Mouse (Mus musculus) CH12.LX (cell line): ENCODE measurements at regions not wholly inside any gene's neighbourhood (a gene's known extent, or its start where the extent isn't known, plus 50 kb on each side); places are given as distances from the start of the nearest gene placed in this dataset.

Experiments used
- DNase-seq: peaks from one replicate; pipeline ENCODE4 v3.0.0-alpha.2; 2013; ENCODE audit errors: extremely low read depth
- H3K27ac ChIP-seq: 2 replicates; pipeline ENCODE4 v1.5.1; 2012; ENCODE audit warnings: low read depth, mild to moderate bottlenecking, control low read depth, moderate library complexity; ENCODE audit not compliant: insufficient read depth
- H3K27me3 ChIP-seq: replicated peaks from 2 replicates; pipeline ENCODE3; 2012; ENCODE audit warnings: inconsistent platforms
- H3K36me3 ChIP-seq, 2 experiments: replicated peaks in 1 of 2; 2 replicates each; pipeline versions ENCODE3 to v1.6.1; 2012; ENCODE audit warnings: inconsistent platforms in 1 of 2, low read length in 1 of 2, mild to moderate bottlenecking in 1 of 2, mixed read lengths in 1 of 2, moderate library complexity in 1 of 2; ENCODE audit not compliant: control insufficient read depth in 1 of 2, insufficient read depth in 1 of 2
- H3K4me1 ChIP-seq, 2 experiments: 2 replicates each; pipeline ENCODE4 v1.6.1; 2012; ENCODE audit warnings: inconsistent platforms in 1 of 2, moderate library complexity in 1 of 2; ENCODE audit not compliant: insufficient read depth in 2 of 2, control insufficient read depth in 1 of 2
- H3K4me2 ChIP-seq: 2 replicates; pipeline ENCODE4 v1.6.1; 2012; ENCODE audit warnings: low read depth, mild to moderate bottlenecking, control low read depth; ENCODE audit not compliant: poor library complexity, insufficient read depth, severe bottlenecking
- H3K4me3 ChIP-seq, 3 experiments: fragments of 150-350 bp in 1 of 3; sonication (generic) in 1 of 3; replicated peaks in 1 of 3; 2 replicates each; pipeline versions ENCODE3 to v1.5.1; 2011 to 2012; ENCODE audit warnings: low read depth in 2 of 3, low read length in 2 of 3, mild to moderate bottlenecking in 2 of 3, moderate library complexity in 2 of 3, control low read depth in 1 of 3, improper control_type of control experiment in 1 of 3, inconsistent platforms in 1 of 3, mixed read lengths in 1 of 3; ENCODE audit not compliant: poor library complexity in 1 of 3
- H3K79me2 ChIP-seq: replicated peaks from 2 replicates; pipeline ENCODE4 v1.6.1; 2012; ENCODE audit warnings: mild to moderate bottlenecking, moderate library complexity; ENCODE audit not compliant: control insufficient read depth, poor library complexity, insufficient read depth, severe bottlenecking; ENCODE audit errors: extremely low read depth
- H3K9ac ChIP-seq: 2 replicates; pipeline ENCODE4 v1.6.1; 2012; ENCODE audit warnings: low read depth, mild to moderate bottlenecking, control low read depth, moderate library complexity; ENCODE audit not compliant: insufficient read depth
- H3K9me3 ChIP-seq: replicated peaks from 2 replicates; pipeline ENCODE3; 2012; ENCODE audit warnings: low read length, inconsistent platforms, mixed read lengths
- BHLHE40 ChIP-seq: IDR thresholded peaks from 2 replicates; pipeline ENCODE4 v1.6.1; 2011; ENCODE audit warnings: mild to moderate bottlenecking, low read depth, low read length, improper control_type of control experiment
- CHD1 ChIP-seq: IDR thresholded peaks from 2 replicates; pipeline ENCODE4 v1.6.1; 2012; ENCODE audit warnings: low read depth, low read length, improper control_type of control experiment, inconsistent platforms
- E2F4 ChIP-seq: IDR thresholded peaks from 2 replicates; pipeline ENCODE4 v1.6.1; 2011; ENCODE audit warnings: low read depth, low read length, improper control_type of control experiment; ENCODE audit not compliant: insufficient replicate concordance
- ELF1 ChIP-seq: IDR thresholded peaks from 2 replicates; pipeline ENCODE4 v1.6.1; 2014; ENCODE audit warnings: low read depth, mild to moderate bottlenecking, inconsistent platforms, low read length, improper control_type of control experiment
- GABPA ChIP-seq: IDR thresholded peaks from 2 replicates; pipeline ENCODE4 v1.6.1; 2012; ENCODE audit warnings: low read depth, low read length, improper control_type of control experiment, inconsistent platforms; ENCODE audit not compliant: insufficient replicate concordance
- HCFC1 ChIP-seq: IDR thresholded peaks from 2 replicates; pipeline ENCODE4 v1.6.1; 2012; ENCODE audit warnings: low read depth, mild to moderate bottlenecking, inconsistent platforms, low read length, improper control_type of control experiment
- JUN ChIP-seq: IDR thresholded peaks from 2 replicates; pipeline ENCODE4 v1.6.1; 2011; ENCODE audit warnings: low read depth, mild to moderate bottlenecking, low read length, improper control_type of control experiment, moderate library complexity; ENCODE audit not compliant: insufficient read depth
- MAFK ChIP-seq: IDR thresholded peaks from 2 replicates; pipeline ENCODE4 v1.6.1; 2011; ENCODE audit warnings: low read length, improper control_type of control experiment; ENCODE audit not compliant: insufficient replicate concordance
- MEF2A ChIP-seq: IDR thresholded peaks from 2 replicates; pipeline ENCODE4 v1.6.1; 2014; ENCODE audit warnings: low read depth, mild to moderate bottlenecking, inconsistent platforms, low read length, improper control_type of control experiment, borderline replicate concordance
- MYC ChIP-seq: IDR thresholded peaks from 2 replicates; pipeline ENCODE4 v1.6.1; 2011; ENCODE audit warnings: low read depth, mild to moderate bottlenecking, improper control_type of control experiment, low read length
- NELFE ChIP-seq: IDR thresholded peaks from 2 replicates; pipeline ENCODE4 v1.6.1; 2011; ENCODE audit warnings: low read depth, low read length, improper control_type of control experiment
- NRF1 ChIP-seq: IDR thresholded peaks from 2 replicates; pipeline ENCODE4 v1.6.1; 2014; ENCODE audit warnings: low read depth, mild to moderate bottlenecking, inconsistent platforms, low read length, improper control_type of control experiment, moderate library complexity
- PAX5 ChIP-seq: IDR thresholded peaks from 2 replicates; pipeline ENCODE4 v1.6.1; 2012; ENCODE audit warnings: low read length, inconsistent platforms, mixed read lengths
- POLR2A ChIP-seq: IDR thresholded peaks from 2 replicates; pipeline ENCODE4 v1.6.1; 2011; ENCODE audit warnings: low read depth, mild to moderate bottlenecking, improper control_type of control experiment, low read length
- RAD21 ChIP-seq: IDR thresholded peaks from 2 replicates; pipeline ENCODE4 v1.6.1; 2011; ENCODE audit warnings: low read depth, mild to moderate bottlenecking, low read length, improper control_type of control experiment, moderate library complexity
- RCOR1 ChIP-seq: conservative IDR thresholded peaks from 2 replicates; pipeline ENCODE4 v1.6.1; 2012; ENCODE audit warnings: low read depth, mild to moderate bottlenecking, inconsistent platforms, low read length, improper control_type of control experiment
- SMC3 ChIP-seq: IDR thresholded peaks from 2 replicates; pipeline ENCODE4 v1.6.1; 2011; ENCODE audit warnings: low read depth, low read length, improper control_type of control experiment
- USF1 ChIP-seq: IDR thresholded peaks from 2 replicates; pipeline ENCODE4 v1.6.1; 2014; ENCODE audit warnings: low read depth, mild to moderate bottlenecking, inconsistent platforms, low read length, improper control_type of control experiment
- USF2 ChIP-seq: conservative IDR thresholded peaks from 2 replicates; pipeline ENCODE4 v1.6.1; 2011; ENCODE audit warnings: low read depth, low read length, improper control_type of control experiment
- ZC3H11A ChIP-seq: IDR thresholded peaks from 2 replicates; pipeline ENCODE4 v1.6.1; 2012; ENCODE audit warnings: low read depth, mild to moderate bottlenecking, inconsistent platforms, low read length, improper control_type of control experiment
- ZMIZ1 ChIP-seq: IDR thresholded peaks from 2 replicates; pipeline ENCODE4 v1.6.1; 2012; ENCODE audit warnings: low read depth, mild to moderate bottlenecking, inconsistent platforms, low read length, improper control_type of control experiment
- dilution Hi-C: fragments of 300-500 bp; cut with MboI; formaldehyde crosslinking; loops from 2 replicates; pipeline ENCODE4 v1.14.3; 2020; ENCODE audit warnings: low sequenced_read_pairs; ENCODE audit not compliant: extremely low pct_unique_long_range_greater_than_20kb, extremely low pct_ligation_motif_present
- in situ Hi-C: fragments of 300-500 bp; cut with MboI; formaldehyde crosslinking; loops from 3 replicates; pipeline ENCODE4 v1.14.3; 2019; ENCODE audit warnings: low sequenced_read_pairs, low pct_ligation_motif_present, low pct_unique_long_range_greater_than_20kb, mixed read lengths

DNA sequence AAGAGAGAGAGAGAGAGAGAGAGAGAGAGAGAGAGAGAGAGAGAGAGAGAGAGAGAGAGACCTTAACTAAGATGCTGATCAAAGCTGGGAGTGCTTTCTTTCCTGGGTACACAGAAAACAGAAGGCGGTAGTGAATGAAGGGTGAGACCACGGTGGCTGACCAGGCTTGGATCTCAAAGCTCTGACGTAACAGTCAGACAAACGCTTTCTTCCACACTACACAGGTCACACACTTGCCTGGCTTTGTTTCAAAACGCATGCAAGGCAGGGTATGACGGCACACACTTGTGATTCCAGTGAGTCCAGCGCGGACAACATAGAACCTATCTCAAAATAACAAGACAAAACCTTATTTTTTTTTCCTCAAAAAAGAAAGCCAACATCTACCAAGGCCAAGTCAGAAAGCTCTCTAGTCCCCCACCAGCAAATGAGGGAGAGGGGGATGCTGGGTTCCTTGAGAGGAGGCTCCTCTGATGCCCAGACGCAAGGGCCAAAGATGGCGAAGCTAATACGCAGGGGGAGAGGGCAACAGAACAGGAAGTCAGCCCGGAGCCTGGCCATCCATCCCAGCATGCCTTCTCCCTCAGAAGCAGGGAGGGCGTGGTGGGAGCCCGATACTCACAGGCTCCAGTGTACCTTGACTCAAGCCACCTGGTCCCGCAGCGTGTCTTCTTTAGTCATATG, 92.7 kb downstream of the Sall1 start:
- H3K4me3 ChIP-seq: no peak overlapping the region
- no peaks in the 10 kb centered on the region for H3K79me2 ChIP-seq
- TF ChIP-seq PAX5 (no peak), ELF1 (no peak), RAD21 (no peak), NRF1 (no peak), E2F4 (no peak), HCFC1 (no peak), ZMIZ1 (no peak), POLR2A (no peak), ZC3H11A (no peak), NELFE (no peak)
- no peaks in the 10 kb centered on the region for H3K36me3 ChIP-seq
- H3K27ac ChIP-seq: no peak overlapping the region
- no peak for DNase-seq
- H3K4me1 ChIP-seq: no peaks in the 10 kb centered on the region
- no peak overlapping the region for H3K9ac ChIP-seq
- H3K9me3 ChIP-seq: peaks cover 59% of the 10 kb centered on the region
- no peak overlapping the region for H3K4me2 ChIP-seq
- in situ Hi-C loops: no loop called here
- dilution Hi-C loops: no loop called here
- no peaks in the 10 kb centered on the region for H3K27me3 ChIP-seq

DNA sequence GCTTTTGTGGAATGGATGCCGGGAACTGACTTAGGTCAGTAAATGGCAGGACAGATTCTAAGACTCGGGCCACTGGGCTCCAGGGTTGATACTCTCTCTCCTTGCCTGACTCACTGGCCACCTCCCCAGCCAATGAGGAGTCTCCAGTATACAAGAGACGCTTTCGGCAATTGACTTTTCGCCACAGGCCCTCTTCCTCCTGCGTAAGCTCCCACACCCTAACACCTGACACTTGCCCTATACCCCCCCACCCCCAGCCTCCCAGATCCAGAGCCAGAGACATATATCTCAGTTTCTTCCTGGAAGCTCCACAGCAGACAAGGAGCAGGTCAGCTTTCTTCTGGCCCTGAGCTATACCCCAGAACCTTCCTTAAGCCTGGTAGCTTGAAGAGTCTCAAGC, 94.0 kb downstream of the Sall1 start:
- no peak for TF ChIP-seq NELFE
- no peak for TF ChIP-seq ZC3H11A
- TF ChIP-seq USF1: no peak
- no peak for TF ChIP-seq ZMIZ1
- no peak for TF ChIP-seq PAX5
- TF ChIP-seq CHD1: no peak
- no peak for TF ChIP-seq JUN
- TF ChIP-seq BHLHE40: no peak
- no peak for TF ChIP-seq POLR2A
- no peak for TF ChIP-seq RCOR1
- no peak for TF ChIP-seq GABPA
- no peak for TF ChIP-seq MAFK
- no peak for TF ChIP-seq MYC
- no peak for TF ChIP-seq MEF2A
- TF ChIP-seq USF2: no peak
- no peak for TF ChIP-seq HCFC1
- TF ChIP-seq E2F4: no peak
- TF ChIP-seq NRF1: no peak
- no peak for TF ChIP-seq SMC3
- Histone ChIP-seq H3K79me2 (no peaks in the 10 kb centered on the region), H3K9me3 (peaks cover 52% of the 10 kb centered on the region), H3K4me1 (no peaks in the 10 kb centered on the region), H3K4me3 (no peak overlapping the region), H3K9ac (no peak overlapping the region), H3K27ac (no peak overlapping the region), H3K4me2 (no peak overlapping the region), H3K27me3 (no peaks in the 10 kb centered on the region), H3K36me3 (no peaks in the 10 kb centered on the region)
- dilution Hi-C loops (no loop called here), in situ Hi-C loops (no loop called here)
- DNase-seq: no peak
